Mouse (Mus musculus): ENCODE results near the gene Nipsnap3a.

Nipsnap3a gene

DNA sequence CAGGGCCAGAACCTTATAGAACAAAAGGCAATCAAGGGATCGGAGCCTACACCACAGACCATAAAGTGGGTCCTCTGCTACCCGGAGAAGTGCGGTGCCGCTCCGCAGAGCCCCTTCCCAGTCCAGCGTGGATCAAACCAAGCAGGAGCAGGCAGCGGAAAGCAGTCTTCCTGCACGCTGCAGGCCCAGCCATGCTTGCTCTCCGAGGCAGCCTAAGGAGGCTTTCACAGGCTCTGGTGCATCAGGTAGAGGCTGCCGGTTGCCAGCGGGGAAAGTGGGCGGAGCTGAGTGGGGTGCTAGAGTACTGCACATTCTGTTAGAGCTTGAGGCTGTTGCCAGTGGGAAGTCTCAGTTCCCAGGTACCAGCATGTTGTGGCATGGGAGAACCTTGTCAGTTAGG, at the start of gene Nipsnap3a:
TSS of gene Nipsnap3a (plus strand) at position 25 of the 400 bp plus-strand sequence.
- DNase-seq, result no peak

- no peak for DNase-seq
Measured at GRCm38 (mm10) chr4:52946665-52947064, 42.4 kb upstream of the Nipsnap3a start.

DNA sequence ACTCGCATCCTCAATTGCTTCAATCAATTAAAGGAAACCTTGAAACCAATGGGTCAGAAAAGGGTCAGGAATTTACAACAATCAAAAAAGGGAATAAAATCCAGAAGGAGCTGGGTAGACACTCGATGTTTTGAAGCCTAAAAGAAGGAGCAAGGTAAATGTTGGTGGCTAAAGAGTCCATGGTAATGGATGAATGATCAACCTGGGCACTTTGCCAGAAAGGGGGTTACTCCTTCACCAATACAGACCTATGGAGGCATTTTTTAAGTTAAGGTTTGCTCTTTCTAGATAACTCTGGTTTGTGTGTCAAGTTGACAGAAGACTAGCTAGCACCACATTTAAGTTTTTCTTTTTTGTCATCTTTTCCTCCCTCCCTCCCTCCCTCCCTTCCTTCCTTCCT, 40.1 kb upstream of the Nipsnap3a start:
- DNase-seq, result no peak

GRCm38 (mm10) chr4:52958693-52959092, 30.4 kb upstream of the Nipsnap3a start:
- DNase-seq, result peak; percentile 11

DNA sequence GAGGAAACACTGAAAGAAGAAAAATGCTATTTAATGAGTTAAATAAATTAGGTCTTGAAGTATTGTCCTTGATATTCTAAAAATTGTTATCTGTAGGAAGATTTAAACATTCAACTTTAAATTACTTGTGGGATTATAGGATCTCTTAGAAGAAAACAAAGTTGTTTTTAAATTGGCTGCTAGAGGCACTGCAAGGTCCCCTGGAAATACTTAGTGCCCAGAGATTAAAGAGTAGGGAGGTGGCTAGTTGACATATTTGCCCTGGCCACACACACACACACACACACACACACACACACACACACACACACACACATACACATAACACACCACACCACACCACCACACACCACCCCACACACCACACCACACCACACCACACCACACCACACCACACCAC, 24.8 kb upstream of the Nipsnap3a start, which contains the start of gene Olfr270:
TSS of gene Olfr270 (plus strand) at position 301 of the 400 bp plus-strand sequence.
- no peak for DNase-seq

DNA sequence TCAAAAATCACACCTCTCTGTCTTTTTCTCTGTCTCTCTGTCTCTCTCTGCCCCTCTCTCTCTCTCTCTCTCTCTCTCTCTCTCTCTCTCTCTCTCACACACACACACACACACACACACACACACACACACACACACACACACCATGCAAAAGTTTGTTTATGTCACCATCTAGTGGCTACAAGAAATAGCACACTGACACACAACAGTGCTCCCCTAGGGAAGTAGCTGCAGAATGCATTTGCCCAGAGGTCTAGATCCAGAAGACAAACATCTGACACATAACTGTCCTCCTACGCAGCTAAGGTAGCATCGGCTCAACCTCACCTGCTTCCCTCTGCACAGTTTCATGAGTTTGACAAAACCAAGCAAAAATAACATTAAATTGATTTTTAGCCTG, 3.9 kb upstream of the Nipsnap3a start:
- DNase-seq, result no peak

DNA sequence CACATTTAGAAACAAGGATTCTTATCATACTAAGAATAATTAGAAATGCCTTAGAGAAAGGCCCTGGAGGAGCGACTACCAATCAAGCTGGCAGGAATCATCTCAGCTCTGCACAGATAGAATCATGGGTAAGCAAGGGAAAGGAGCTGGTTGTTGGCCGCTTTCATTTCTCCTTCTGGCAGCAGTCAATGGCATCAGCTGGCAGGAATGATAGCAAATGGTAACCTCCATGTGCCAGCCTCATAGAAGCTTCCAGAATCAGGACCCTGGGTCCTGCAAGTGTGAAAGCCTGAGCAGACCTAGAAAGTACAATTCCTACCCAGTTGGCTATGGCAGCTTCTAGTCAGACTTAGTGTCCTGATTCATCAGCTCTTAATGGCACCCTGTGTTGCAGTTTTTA, 2.8 kb upstream of the Nipsnap3a start:
- DNase-seq, result no peak

- DNase-seq, result no peak
Measured at GRCm38 (mm10) chr4:52999449-52999848, 10.4 kb downstream of the Nipsnap3a start.

- no peak for DNase-seq
Measured at GRCm38 (mm10) chr4:53000154-53000553, 11.1 kb downstream of the Nipsnap3a start.

- no peak for DNase-seq
Measured at GRCm38 (mm10) chr4:53009183-53009582, 20.1 kb downstream of the Nipsnap3a start.

GRCm38 (mm10) chr4:53009871-53010270, 20.8 kb downstream of the Nipsnap3a start:
- no peak for DNase-seq

GRCm38 (mm10) chr4:53011732-53012361, 22.8 kb downstream of the Nipsnap3a start, which contains the start of gene Nipsnap3b:
Gene Nipsnap3b (plus strand): TSS chr4:53011880.
- peak; percentile 99 for DNase-seq

DNA sequence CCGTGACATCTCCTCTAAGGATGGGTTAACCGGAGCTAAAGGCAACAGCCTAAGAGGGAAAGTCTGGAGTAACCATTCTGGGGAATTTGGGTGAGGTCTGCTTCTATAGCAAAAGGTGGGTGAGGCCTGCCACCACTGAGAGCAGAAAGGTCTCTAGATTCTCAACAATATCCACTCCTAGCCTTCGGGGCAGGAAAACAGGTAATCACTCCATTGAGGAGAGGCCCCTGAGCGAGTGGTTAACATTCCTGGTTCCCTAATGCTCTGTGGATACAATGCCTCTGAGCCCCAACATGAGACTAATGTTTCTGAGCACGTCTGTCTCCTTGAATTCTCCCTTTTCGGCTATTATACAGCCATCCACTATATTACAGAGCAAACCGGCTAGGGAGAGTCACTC, 25.3 kb downstream of the Nipsnap3a start:
- DNase-seq, result no peak

- DNase-seq, result no peak
Measured at GRCm38 (mm10) chr4:53015024-53015423, 26.0 kb downstream of the Nipsnap3a start.

DNA sequence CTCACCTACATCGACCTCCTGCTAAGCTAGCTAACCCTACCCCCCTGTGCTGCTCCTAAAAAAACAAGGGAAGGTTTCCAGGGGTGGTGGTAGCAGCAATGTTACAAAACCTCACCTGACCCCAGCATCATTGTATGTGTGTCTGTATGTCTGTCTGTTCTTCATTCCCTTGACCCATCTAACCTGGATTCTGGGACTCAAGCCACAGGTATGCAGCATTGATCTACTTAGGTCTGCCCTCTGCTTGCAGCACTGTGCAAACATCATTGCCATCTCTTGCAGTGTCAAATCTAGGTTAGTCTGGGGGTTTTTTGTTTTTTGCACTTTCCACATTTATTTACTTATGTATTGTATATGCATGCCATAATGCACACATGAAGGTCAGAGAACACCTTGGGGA, 29.3 kb downstream of the Nipsnap3a start:
- DNase-seq, result no peak

- no peak for DNase-seq
Measured at GRCm38 (mm10) chr4:53023189-53023925, 34.3 kb downstream of the Nipsnap3a start.

DNA sequence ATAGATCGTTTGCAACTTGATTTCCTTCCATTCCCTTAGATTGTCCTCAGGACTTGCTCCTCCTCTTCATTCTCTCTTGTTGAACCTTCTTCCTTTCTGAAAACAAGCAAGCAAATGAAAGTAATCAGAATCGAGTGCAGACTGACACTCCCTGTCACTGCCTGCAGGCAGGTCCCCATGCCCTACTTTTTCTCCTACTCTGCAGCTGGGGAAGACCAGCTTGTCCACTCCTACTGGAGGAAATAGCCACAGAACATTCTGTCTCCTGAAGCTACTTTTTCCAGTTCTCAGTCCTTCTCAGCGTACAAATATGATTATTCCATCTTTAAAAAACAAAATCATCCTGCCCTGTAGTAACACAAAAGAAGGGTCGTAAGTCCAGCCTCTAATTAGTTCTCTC, 35.3 kb downstream of the Nipsnap3a start:
- no peak for DNase-seq

DNA sequence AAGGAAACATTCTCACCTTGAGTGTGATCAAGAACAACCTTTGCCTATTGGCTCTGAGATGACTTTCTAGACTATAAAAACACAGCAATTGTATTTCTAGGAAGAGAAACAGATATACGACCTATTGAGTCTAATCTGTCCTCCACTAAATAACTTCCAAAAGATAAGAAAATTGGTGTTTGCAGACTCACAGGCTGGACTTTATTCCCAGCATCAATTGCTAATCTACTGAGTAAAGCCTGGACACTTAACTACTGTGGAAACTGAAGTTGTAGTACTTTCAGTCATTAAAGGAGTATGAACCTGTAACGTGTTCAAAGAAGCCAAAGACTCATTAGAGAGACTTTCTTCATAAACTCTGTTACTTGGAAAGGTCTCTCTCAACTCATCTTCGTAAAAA, 38.7 kb downstream of the Nipsnap3a start:
- DNase-seq, result no peak

- DNase-seq, result peak; percentile 41
Measured at GRCm38 (mm10) chr4:53030326-53030948, 41.4 kb downstream of the Nipsnap3a start.

GRCm38 (mm10) chr4:53043819-53044218, 54.7 kb downstream of the Nipsnap3a start:
- DNase-seq, result no peak

GRCm38 (mm10) chr4:53045807-53046206, 56.7 kb downstream of the Nipsnap3a start:
- no peak for DNase-seq

GRCm38 (mm10) chr4:53046238-53047022, 57.4 kb downstream of the Nipsnap3a start:
- DNase-seq, result no peak
